Mouse (Mus musculus) heart, adult 2 months (tissue): ENCODE data around the gene Als2cr12. TPM values are rescaled to one million over a fixed set of nuclear protein-coding genes. Genes with fewer than 3 reads are reported as not detected.
A peak's percentile ranks its signal among the peaks of the same experiment; 100 is the strongest.

Experiments
- DNase-seq, 2 experiments: peaks; one replicate each; pipeline ENCODE4 v3.0.0; 2021
- H3K27ac ChIP-seq: fragments of 200-600 bp; 2 replicates; pipeline ENCODE4 v1.8.1; 2022
- H3K27me3 ChIP-seq: fragments of 200-500 bp; 2 replicates; pipeline ENCODE4 v1.6.1; 2012; ENCODE audit warnings: mild to moderate bottlenecking, low read length, inconsistent platforms, mixed read lengths; ENCODE audit not compliant: control insufficient read depth, insufficient read depth
- H3K36me3 ChIP-seq: fragments of 200-500 bp; 2 replicates; pipeline ENCODE4 v1.6.1; 2012; ENCODE audit warnings: low read length, inconsistent platforms; ENCODE audit not compliant: control insufficient read depth, insufficient read depth
- H3K4me1 ChIP-seq: fragments of 200-500 bp; 2 replicates; pipeline ENCODE4 v1.6.1; 2011; ENCODE audit warnings: low read length; ENCODE audit not compliant: control insufficient read depth, insufficient read depth
- H3K4me3 ChIP-seq: fragments of 200-600 bp; 2 replicates; pipeline ENCODE4 v1.8.1; 2022
- H3K79me2 ChIP-seq: fragments of 200-500 bp; replicated peaks from 2 replicates; pipeline ENCODE4 v1.6.1; 2012; ENCODE audit warnings: mild to moderate bottlenecking, inconsistent platforms, low read length, moderate library complexity, mixed read lengths; ENCODE audit not compliant: control insufficient read depth, insufficient read depth
- H3K9ac ChIP-seq: fragments of 200-500 bp; 2 replicates; pipeline ENCODE4 v1.6.1; 2012; ENCODE audit warnings: low read depth, mild to moderate bottlenecking, control low read depth, inconsistent platforms, low read length, mixed read lengths
- CTCF ChIP-seq: fragments of 200-600 bp; IDR thresholded peaks from 2 replicates; pipeline ENCODE4 v1.8.1; 2022; ENCODE audit warnings: antibody characterized with exemption, mild to moderate bottlenecking, moderate library complexity
- EP300 ChIP-seq: fragments of 200-500 bp; IDR thresholded peaks from 2 replicates; pipeline ENCODE4 v1.6.1; 2011; ENCODE audit warnings: low read depth, low read length, control low read depth; ENCODE audit not compliant: insufficient read depth
- POLR2A ChIP-seq: fragments of 200-500 bp; IDR thresholded peaks from 2 replicates; pipeline ENCODE4 v1.6.1; 2011; ENCODE audit warnings: mild to moderate bottlenecking, low read depth, low read length, control low read depth; ENCODE audit not compliant: insufficient read depth
- WGBS: fragments of 180-500 bp; shearing (Covaris S2); methylation state at CpG from one replicate; pipeline ENCODE4 v1.1.7; 2018; 5-methylcytosine and 5-hydroxymethylcytosine counted together
- intact Hi-C: fragments of 180-260 bp; cut with DNase I; formaldehyde crosslinking; loops from one replicate; pipeline ENCODE4 v1.15.1; 2025
- polyA plus RNA-seq: library from polyadenylated mRNA; depleted of rRNA; stranded (reverse); fragments of >200 nt; gene quantifications from 2 replicates; pipeline ENCODE4 v1.2.3, GENCODE M21; 2012
- total RNA-seq, 2 experiments: library from RNA; stranded (reverse); gene quantifications; 2 replicates each; pipeline ENCODE4 v1.2.3; 2021

Gene Als2cr12
- total and polyA plus RNA-seq, 3 experiments, result 0.49 TPM; not detected in 2

GRCm38 (mm10) chr1:58723062-58723808, 27.4 kb upstream of the Als2cr12 start:
- no peak for DNase-seq
- Histone ChIP-seq H3K4me1 (peaks cover 35% of the 10 kb centered on the region), H3K4me3 (no peak overlapping the region), H3K36me3 (peaks cover 46% of the 10 kb centered on the region), H3K79me2 (peaks cover 4% of the 10 kb centered on the region), H3K9ac (no peak overlapping the region), H3K27me3 (no peaks in the 10 kb centered on the region), H3K27ac (peak overlapping the region; percentile 56)
- no peak for TF ChIP-seq CTCF
- no peak for TF ChIP-seq POLR2A
- TF ChIP-seq EP300, result no peak
- 55% methylated on average over 7 of the region's 7 CpGs for WGBS
- intact Hi-C loops, result no loop called here

- Histone ChIP-seq H3K27me3 (no peaks in the 10 kb centered on the region), H3K79me2 (no peaks in the 10 kb centered on the region), H3K4me3 (no peak overlapping the region), H3K27ac (peak overlapping the region; percentile 56), H3K9ac (peak overlapping the region; percentile 32; the same call in 1 of the 2 replicates), H3K4me1 (peaks cover 27% of the 10 kb centered on the region), H3K36me3 (peaks cover 44% of the 10 kb centered on the region)
- 47% methylated on average over 11 of the region's 11 CpGs for WGBS
- DNase-seq, result no peak
- TF ChIP-seq CTCF (no peak), POLR2A (no peak), EP300 (no peak)
- intact Hi-C loops, result no loop called here
Measured at GRCm38 (mm10) chr1:58722115-58722938, 26.5 kb upstream of the Als2cr12 start.

- WGBS, result 41% methylated on average over 4 of the region's 4 CpGs
- no peak for DNase-seq
- intact Hi-C loops, result no loop called here
- Histone ChIP-seq H3K9ac (no peak overlapping the region), H3K79me2 (no peaks in the 10 kb centered on the region), H3K27ac (no peak overlapping the region; the same call in 1 of the 2 replicates), H3K4me3 (no peak overlapping the region), H3K4me1 (peaks cover 28% of the 10 kb centered on the region), H3K27me3 (no peaks in the 10 kb centered on the region), H3K36me3 (peaks cover 45% of the 10 kb centered on the region)
- TF ChIP-seq CTCF (no peak), POLR2A (no peak), EP300 (no peak)
Measured at GRCm38 (mm10) chr1:58720988-58721387, 25.2 kb upstream of the Als2cr12 start.

- peaks cover 51% of the 10 kb centered on the region for H3K36me3 ChIP-seq
Measured at GRCm38 (mm10) chr1:58720090-58720489, 24.3 kb upstream of the Als2cr12 start.

GRCm38 (mm10) chr1:58719356-58719945, 23.7 kb upstream of the Als2cr12 start:
- WGBS, result 62% methylated on average over 7 of the region's 7 CpGs
- no peak for DNase-seq

More at GRCm38 (mm10) chr1:58720090-58720489, 24.3 kb upstream of the Als2cr12 start:
- intact Hi-C loops, result no loop called here
- DNase-seq, result no peak
- 66% methylated on average over 8 of the region's 8 CpGs for WGBS
- Histone ChIP-seq H3K4me1 (peaks cover 23% of the 10 kb centered on the region), H3K27me3 (no peaks in the 10 kb centered on the region), H3K27ac (no peak overlapping the region), H3K9ac (no peak overlapping the region), H3K4me3 (no peak overlapping the region), H3K79me2 (no peaks in the 10 kb centered on the region)
- TF ChIP-seq CTCF (no peak), POLR2A (no peak), EP300 (no peak)

More at GRCm38 (mm10) chr1:58719356-58719945, 23.7 kb upstream of the Als2cr12 start:
- Histone ChIP-seq H3K4me1 (peaks cover 23% of the 10 kb centered on the region), H3K36me3 (peaks cover 56% of the 10 kb centered on the region), H3K79me2 (no peaks in the 10 kb centered on the region), H3K27ac (no peak overlapping the region), H3K27me3 (no peaks in the 10 kb centered on the region), H3K9ac (no peak overlapping the region), H3K4me3 (no peak overlapping the region)
- no peak for TF ChIP-seq EP300
- 0 out of 2 replicates have a peak, but pooled peaks have one; percentile 4 for TF ChIP-seq POLR2A
- intact Hi-C loops, result no loop called here
